Mouse (Mus musculus) frontal cortex, postnatal 36 days (tissue): ENCODE results near the gene Arhgef11.

Source experiments
- DNase-seq, 2 experiments: peaks; one replicate each; pipeline ENCODE4 v3.0.0; 2022; ENCODE audit warnings: low spot score in 2 of 2

Arhgef11 gene

GRCm38 (mm10) chr3:87761408-87762375, 144.3 kb downstream of the Arhgef11 start:
- DNase-seq: no peak

- no peak for DNase-seq
Measured at GRCm38 (mm10) chr3:87763202-87763601, 145.8 kb downstream of the Arhgef11 start.

DNA sequence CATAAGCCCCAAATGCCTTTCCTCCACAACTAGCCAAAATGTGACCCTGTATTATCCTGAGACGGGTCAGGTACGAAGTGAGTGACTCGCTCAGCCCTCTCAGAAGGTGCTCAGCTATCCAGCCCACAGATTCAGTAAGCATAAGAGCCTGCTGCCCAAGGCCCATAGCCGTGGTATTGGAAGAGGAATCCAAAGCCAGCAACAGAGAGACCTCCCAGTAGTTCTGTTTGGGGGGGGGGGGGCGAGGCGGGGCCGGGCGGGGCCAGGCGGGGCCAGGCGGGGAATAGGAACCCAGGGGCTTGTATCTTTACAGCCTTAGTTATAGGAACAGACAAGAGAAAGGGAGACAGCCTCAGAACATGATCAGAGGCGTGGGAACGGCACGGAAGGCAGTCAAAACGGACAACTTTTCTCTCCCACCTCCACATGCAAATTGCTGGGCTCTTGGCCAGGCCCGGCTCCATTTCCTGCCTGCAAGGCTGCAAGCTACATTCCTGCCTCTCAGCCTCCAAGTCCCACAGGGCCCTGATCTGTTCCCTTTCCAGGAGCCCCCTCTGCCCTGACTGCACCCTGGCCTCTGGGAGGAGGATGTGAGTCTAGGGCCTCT, 146.4 kb downstream of the Arhgef11 start:
- peak; percentile 84 to 88 for DNase-seq

- peak in 1 of 2 experiments; percentile 16 for DNase-seq
Measured at GRCm38 (mm10) chr3:87764506-87764905, 147.1 kb downstream of the Arhgef11 start.

DNA sequence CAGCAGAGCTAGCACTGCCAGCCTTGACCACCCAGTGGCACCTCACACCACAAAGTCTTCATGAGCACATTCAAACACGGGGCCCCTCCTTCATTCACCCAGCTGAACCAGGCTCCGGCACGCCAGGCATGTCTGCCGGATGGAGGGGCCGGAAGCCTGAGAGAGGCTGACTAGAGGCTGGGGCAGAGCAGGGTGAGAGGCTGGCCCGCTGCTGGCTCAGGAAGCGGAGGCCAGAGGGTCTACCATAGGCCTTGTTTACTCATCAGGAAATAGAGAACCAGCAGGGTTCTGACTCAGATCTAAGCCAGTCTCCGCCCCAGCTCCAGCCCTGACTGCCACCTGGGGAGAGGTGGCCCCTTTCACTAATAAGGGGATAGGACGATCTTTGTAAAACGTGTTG, 147.7 kb downstream of the Arhgef11 start:
- DNase-seq: no peak

DNA sequence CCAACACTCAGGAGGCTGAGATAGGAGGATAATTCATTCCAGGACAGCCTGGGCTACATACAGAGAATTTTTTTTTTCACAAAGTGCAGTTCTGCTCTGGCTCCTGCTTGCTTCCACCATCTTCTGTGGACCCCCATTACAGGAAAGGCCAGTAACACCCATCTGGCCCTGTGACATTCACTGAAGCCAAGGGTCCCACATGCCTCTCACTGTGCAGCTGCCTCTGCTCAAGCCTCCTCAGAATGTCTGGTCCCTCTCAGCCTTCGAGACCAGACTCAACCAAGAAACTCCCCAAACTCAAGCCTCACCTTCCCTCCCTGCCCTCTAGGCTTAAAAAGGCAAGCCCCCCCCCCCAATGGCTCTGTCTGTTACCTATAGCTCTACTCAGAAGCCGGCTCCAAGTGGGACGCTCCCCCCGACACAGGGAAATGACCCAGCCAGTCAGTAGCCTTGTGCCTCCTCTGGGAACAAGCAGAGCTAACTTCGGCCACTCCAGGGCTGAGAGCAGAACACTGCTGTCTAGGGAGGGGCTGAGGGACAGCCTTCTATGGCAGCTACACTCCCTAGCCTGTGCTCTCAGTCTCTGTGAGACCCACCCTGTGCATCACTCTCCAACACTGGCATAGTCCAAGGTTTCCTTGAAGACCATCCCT, 148.4 kb downstream of the Arhgef11 start:
- no peak for DNase-seq

DNA sequence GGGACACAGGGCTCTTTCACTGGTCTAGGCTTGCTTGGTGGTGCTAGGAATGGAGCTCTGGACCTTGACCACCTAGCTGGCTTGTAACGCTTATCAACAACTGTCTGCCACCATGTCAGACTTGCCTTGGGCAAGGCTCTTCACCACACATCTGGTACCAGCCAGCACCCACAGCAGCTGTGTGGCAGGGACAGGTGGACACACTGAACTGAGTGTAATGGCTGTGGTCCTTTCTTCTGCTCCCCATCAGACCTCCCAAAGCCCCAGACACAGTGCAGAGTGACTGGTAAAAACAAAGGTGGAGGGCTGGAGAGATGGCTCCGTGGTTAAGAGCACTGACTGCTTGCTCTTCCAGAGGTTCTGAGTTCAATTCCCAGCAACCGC, 148.9 kb downstream of the Arhgef11 start:
- DNase-seq: no peak

DNA sequence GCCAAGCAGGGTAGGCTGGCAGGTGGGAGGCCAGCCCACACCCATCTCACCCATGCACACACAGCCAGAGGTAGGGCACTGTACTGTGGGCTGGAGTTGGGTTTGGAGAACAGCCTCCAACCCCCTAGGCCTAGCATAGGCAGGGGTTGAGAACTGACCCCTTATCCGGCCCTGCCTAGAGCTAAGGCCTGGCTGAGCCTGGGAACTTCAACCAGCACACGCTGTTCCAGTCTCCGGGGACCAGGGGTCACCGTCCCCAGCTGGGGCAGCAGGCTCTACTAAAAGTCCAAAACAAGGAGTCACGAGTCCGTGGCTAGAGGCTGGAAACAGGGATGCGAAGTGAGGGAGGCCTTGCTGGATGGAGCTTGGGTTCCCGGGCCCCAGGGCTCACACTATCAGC, 150.4 kb downstream of the Arhgef11 start:
- DNase-seq: no peak

GRCm38 (mm10) chr3:87768431-87768830, 151.1 kb downstream of the Arhgef11 start:
- no peak for DNase-seq

GRCm38 (mm10) chr3:87768844-87769243, 151.5 kb downstream of the Arhgef11 start:
- peak in 1 of 2 experiments; percentile 30 for DNase-seq

DNA sequence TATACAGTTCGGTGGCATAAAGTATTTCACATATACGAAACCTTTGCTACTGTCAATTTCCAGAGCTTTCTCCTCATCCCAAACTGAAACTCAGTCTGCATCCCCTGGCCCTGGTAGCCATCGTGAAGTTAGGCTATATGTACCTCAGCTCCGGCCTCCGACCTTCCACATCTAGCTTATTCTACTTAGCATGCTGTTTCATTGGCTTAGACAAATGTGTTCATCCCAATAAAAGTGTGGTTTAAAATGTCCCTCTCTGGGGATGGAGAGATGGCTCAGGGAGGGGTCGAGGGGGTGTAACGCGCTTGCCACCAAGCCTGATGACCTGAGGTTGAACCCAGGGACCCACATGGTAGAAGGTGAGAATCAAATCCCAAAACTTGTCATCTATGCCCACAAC, 152.1 kb downstream of the Arhgef11 start:
- no peak for DNase-seq

DNA sequence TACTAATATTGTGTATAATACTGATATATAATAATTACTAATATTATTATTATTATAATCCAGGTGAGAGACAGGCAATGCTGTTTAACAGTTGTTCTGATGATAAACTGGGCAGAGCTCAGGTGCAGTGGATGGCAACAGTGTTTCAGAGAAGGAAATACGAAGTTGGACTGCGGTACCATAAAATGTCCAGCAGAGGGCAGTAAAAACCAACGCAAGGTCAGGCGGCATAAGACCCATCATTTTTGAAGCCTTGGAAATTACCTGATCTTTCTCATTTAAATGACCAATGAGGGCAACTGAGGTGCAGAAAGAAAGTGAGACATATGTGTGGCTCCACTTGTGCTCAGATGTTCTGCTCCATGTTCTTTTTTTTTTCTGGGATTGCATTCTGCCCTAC, 152.9 kb downstream of the Arhgef11 start:
- DNase-seq: peak; percentile 28 to 62

DNA sequence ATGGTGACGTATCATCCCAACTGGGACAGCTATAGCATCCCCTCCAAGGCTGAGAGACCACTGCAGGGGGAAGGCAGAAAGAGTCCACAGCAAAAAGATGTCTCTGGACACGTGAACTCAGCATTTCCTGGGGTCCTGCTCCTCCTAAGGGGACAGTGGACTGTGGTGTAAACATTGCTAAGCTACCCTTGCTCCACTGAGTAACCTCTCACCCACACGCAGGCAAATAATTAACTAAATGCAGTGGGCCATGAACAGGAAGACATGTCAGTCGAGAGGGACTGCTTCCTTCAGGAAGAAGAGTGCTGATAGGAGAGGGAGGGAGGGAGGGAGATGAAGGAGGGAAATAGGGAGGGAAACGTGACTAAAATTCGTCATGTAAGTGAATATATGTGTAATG, 153.7 kb downstream of the Arhgef11 start:
- DNase-seq: no peak

DNA sequence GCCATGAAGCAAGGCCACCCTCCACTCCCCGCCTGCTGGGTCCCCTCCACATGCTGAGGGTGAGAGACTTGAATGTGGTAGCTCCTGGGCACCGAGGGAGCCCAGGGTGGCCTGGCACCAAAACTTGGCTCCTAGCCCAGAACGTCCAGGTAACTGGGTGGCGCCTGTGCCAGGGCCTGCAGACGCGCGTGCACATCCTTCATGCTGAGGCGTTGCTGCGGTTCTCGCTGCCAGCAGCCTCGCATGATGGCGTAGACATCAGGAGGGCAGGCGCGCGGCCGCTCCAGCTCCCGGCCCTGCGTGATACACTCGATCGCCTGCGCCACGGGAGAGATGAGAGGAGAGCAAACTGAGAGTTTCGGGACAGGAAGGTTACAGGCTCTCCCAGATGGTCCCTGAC, 160.9 kb downstream of the Arhgef11 start:
- DNase-seq: no peak

DNA sequence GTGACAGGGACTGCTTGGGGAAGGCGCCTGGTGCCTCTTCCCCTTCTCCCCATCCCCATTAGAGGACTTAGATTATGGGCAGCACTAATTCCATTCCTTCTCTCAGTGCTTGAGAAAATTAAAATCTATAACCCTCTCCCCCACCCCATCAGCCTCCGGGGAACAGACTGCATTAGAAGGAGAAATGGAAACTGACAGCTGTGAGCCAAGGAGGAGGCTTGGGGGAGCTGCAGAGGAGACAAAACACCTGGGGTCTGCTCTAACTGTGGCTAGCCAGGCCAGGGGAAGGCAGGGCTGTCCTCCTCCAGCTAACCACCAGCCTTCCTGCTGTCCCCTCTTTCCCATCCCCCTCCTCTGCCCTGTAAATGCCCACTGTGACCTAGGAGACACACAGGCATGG, 161.7 kb downstream of the Arhgef11 start:
- no peak for DNase-seq

DNA sequence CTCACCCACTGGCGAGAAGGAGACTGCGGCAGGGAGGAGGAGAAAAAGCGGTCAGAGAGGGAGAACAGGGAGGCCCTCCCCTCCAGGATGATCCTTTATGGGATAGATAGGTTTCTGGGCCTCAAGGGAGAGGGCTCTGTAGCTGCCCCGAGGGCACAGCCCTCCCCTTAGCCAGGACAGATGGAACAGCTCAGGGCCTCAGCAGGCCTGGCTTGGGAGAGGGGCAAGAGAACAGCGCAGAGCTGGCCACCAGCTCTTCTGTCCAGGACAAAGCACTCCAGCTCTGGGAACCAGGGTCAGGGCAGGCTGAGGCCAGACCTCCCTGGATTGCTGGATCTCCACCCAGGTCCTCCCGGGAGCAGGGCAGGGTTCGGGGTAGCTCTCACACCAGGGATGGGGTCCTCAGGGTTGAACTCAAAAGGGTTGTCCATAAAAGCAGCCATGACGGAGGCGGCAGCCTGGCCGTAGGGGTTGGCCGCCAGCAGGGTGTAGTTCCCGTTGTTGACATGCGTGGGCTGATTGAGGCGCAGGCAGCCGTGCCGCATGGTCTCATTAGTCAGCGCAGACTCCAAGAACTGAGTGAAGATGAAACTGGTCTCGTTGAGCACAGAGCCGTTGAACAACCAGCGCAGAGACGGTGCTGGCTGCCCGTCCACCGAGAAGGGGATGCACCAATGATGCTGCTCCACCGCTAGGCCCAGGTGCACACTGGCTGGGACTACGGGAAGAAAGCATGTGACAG, 166.1 kb downstream of the Arhgef11 start:
- no peak for DNase-seq

- DNase-seq: no peak
Measured at GRCm38 (mm10) chr3:87785156-87785555, 167.8 kb downstream of the Arhgef11 start.

- DNase-seq: no peak
Measured at GRCm38 (mm10) chr3:87785626-87786214, 168.4 kb downstream of the Arhgef11 start.
